Mouse (Mus musculus) hindbrain, embryonic 11.5 days (tissue): ENCODE measurements around the gene 1700123O20Rik. TPM values are rescaled to one million over a fixed set of nuclear protein-coding genes. Genes with fewer than 3 reads are reported as not detected.

Experiments
- ATAC-seq: fragments of 200-750 bp; cut with Nextera tagmentation; 2 replicates; pipeline ENCODE4 v1.8.0; 2017; ENCODE audit warnings: mild to moderate bottlenecking, moderate TSS enrichment, moderate library complexity; ENCODE audit not compliant: low FRiP score
- DNase-seq: peaks from one replicate; pipeline ENCODE4 v3.0.0-alpha.2; 2015; ENCODE audit warnings: low spot score
- H3K27ac ChIP-seq: fragments of 300-500 bp; sonication (generic); 2 replicates; pipeline ENCODE4 v1.5.1; 2014; ENCODE audit warnings: mild to moderate bottlenecking, low read depth, low read length
- H3K27me3 ChIP-seq: fragments of 300-500 bp; sonication (generic); 2 replicates; pipeline ENCODE4 v1.6.1; 2014; ENCODE audit warnings: mild to moderate bottlenecking, low read length, moderate library complexity, mixed read lengths; ENCODE audit not compliant: control insufficient read depth, insufficient read depth
- H3K36me3 ChIP-seq: fragments of 300-500 bp; sonication (generic); 2 replicates; pipeline ENCODE4 v1.6.1; 2014; ENCODE audit warnings: mild to moderate bottlenecking, low read length, moderate library complexity, mixed read lengths; ENCODE audit not compliant: control insufficient read depth, insufficient read depth
- H3K4me1 ChIP-seq: fragments of 300-500 bp; sonication (generic); replicated peaks from 2 replicates; pipeline ENCODE4 v1.6.1; 2014; ENCODE audit warnings: low read length, mixed read lengths; ENCODE audit not compliant: control insufficient read depth, insufficient read depth
- H3K4me2 ChIP-seq: fragments of 300-500 bp; sonication (generic); replicated peaks from 2 replicates; pipeline ENCODE4 v1.6.1; 2014; ENCODE audit warnings: mild to moderate bottlenecking, low read depth, low read length
- H3K4me3 ChIP-seq: fragments of 300-500 bp; sonication (generic); 2 replicates; pipeline ENCODE4 v1.5.1; 2014; ENCODE audit warnings: low read depth, low read length
- H3K9ac ChIP-seq: fragments of 300-500 bp; sonication (generic); 2 replicates; pipeline ENCODE4 v1.6.1; 2014; ENCODE audit warnings: low read depth, low read length
- H3K9me3 ChIP-seq: fragments of 300-500 bp; sonication (generic); 2 replicates; pipeline ENCODE4 v1.6.1; 2016; ENCODE audit warnings: low read length; ENCODE audit not compliant: control insufficient read depth
- WGBS: fragments of 180-500 bp; shearing (Covaris S2); extraction: QIAGEN DNeasy Blood & Tissue Kit; methylation state at CpG from one replicate; pipeline ENCODE4 v1.1.7; 2014; 5-methylcytosine and 5-hydroxymethylcytosine counted together
- polyA plus RNA-seq: library from polyadenylated mRNA; unstranded; fragments of >200 nt; fragmentation: Nextera tagmentation; extraction: Ambion mirVana; gene quantifications from 2 replicates; pipeline ENCODE4 v1.2.1, GENCODE M21; 2014

1700123O20Rik gene
- polyA plus RNA-seq, 1 experiment from 2014 or later, result 108 TPM

DNA sequence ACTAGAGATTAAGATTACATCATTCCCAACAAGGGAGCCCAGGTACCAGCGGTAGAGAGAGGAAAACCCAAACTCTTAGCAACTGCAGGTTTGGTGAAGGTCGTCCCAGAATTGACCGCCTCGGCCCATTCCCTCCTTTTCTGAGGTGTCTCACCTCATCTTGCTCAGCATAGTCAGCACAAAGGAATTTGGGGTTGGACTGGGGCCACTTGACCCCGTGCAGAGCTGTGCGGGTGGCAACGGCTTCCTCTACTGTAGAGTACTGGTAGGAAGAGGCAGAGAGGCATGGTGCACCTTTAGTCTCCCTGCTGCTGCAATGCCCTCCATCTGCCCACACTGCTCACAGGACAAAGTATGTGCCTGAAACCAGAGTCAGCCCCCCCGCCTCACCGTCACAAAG, 41.7 kb upstream of the 1700123O20Rik start:
- peaks cover 29% of the 10 kb centered on the region for H3K36me3 ChIP-seq
- no peak for ATAC-seq
- H3K27me3 ChIP-seq, result no peaks in the 10 kb centered on the region
- no peak overlapping the region for H3K9ac ChIP-seq
- no peak for DNase-seq
- 96% methylated on average over 9 of the region's 9 CpGs for WGBS
- H3K9me3 ChIP-seq, result no peaks in the 10 kb centered on the region
- H3K4me3 ChIP-seq, result no peak overlapping the region
- no peak overlapping the region for H3K27ac ChIP-seq
- no peak overlapping the region for H3K4me2 ChIP-seq
- peaks cover 3% of the 10 kb centered on the region for H3K4me1 ChIP-seq

DNA sequence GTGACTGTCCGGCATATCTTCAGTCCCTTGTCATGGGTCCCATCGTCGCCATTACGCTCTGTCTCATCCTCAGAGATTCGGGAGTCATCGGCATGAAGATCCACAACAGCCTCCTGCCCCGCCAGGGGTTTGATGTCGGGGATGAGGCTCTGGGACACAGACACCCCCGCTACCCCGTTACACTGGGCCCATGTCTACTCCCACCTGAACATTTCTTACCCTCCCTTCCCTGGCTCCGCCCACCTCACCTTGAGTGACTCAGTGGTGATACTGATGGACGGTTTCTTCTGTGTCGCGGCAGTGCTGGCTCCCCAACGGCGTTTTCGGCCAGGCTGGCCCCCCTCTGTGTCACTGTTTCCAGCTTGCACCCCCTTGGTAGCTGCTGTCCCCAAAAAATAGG, 39.6 kb upstream of the 1700123O20Rik start:
- no peaks in the 10 kb centered on the region for H3K27me3 ChIP-seq
- peaks cover 42% of the 10 kb centered on the region for H3K36me3 ChIP-seq
- no peak overlapping the region for H3K27ac ChIP-seq
- H3K9ac ChIP-seq, result no peak overlapping the region
- H3K9me3 ChIP-seq, result no peaks in the 10 kb centered on the region
- H3K4me1 ChIP-seq, result no peaks in the 10 kb centered on the region; the same call in none of the 2 replicates
- no peak overlapping the region for H3K4me2 ChIP-seq
- DNase-seq, result no peak
- ATAC-seq, result no peak
- no peak overlapping the region for H3K4me3 ChIP-seq
- 97% methylated on average over 17 of the region's 17 CpGs for WGBS

DNA sequence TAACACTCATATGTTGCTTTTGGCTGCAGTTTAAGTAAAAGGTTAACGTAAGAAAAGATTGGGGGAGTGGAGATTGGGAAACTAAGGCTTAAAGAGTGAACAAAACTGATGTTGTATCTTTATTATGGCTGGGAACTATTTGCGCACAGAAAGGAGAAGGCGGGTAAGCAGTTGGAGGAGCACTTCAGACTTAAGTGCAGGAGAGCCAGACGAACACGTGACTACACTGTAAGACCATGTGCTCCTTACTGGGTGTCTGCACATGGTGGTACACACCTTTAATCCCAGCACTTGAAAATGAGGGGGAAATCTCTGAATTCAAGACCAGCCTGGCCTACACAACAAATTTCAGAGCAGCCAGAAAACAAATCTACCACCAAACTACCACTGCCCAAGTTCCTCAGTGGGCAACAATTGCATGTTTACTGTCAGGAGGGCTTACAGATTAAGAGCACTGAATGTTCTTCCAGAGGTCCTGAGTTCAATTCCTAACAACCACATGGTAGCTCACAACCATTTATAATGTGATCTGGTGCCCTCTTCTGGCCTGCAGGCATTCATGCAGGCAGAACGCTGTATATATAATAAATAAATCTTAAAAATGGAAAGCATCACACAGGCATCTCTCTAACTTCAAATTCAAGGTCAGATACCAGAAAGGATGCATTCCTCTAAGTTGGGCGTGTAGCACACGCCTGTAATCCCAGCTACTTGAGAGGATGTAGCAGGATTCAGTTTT, 38.9 kb upstream of the 1700123O20Rik start:
- ATAC-seq, result no peak
- WGBS, result 96% methylated on average over 8 of the region's 8 CpGs
- Histone ChIP-seq H3K27me3 (no peaks in the 10 kb centered on the region), H3K4me3 (no peak overlapping the region), H3K9ac (no peak overlapping the region), H3K36me3 (peaks cover 42% of the 10 kb centered on the region), H3K4me1 (peaks cover 2% of the 10 kb centered on the region; the same call in 1 of the 2 replicates), H3K27ac (no peak overlapping the region), H3K9me3 (no peaks in the 10 kb centered on the region), H3K4me2 (no peak overlapping the region)
- DNase-seq, result peak; percentile 19

DNA sequence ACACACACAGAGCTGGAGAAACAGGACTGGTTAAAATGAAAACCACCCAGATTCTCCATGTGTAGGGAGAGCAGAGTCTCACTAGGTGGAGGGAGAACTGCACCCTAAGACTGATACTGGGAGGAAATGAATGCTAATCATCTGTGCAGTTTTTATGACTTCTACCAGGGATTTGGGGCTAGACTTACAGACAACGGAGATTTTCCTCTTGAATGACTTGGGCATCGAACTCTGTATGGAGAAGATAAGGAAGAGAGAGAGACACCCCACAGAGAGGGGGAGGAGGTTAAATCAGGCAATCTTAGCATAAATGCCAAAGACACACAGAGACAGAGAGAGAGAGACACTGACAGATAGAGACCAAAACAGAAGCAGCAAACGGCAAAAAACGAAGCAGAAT, 38.1 kb upstream of the 1700123O20Rik start:
- Histone ChIP-seq H3K36me3 (peaks cover 42% of the 10 kb centered on the region), H3K9me3 (no peaks in the 10 kb centered on the region), H3K4me2 (no peak overlapping the region), H3K27me3 (no peaks in the 10 kb centered on the region), H3K4me3 (no peak overlapping the region), H3K4me1 (peaks cover 2% of the 10 kb centered on the region; the same call in 1 of the 2 replicates), H3K27ac (no peak overlapping the region), H3K9ac (no peak overlapping the region)
- 81% methylated on average over 4 of the region's 4 CpGs for WGBS
- DNase-seq, result no peak
- no peak for ATAC-seq

DNA sequence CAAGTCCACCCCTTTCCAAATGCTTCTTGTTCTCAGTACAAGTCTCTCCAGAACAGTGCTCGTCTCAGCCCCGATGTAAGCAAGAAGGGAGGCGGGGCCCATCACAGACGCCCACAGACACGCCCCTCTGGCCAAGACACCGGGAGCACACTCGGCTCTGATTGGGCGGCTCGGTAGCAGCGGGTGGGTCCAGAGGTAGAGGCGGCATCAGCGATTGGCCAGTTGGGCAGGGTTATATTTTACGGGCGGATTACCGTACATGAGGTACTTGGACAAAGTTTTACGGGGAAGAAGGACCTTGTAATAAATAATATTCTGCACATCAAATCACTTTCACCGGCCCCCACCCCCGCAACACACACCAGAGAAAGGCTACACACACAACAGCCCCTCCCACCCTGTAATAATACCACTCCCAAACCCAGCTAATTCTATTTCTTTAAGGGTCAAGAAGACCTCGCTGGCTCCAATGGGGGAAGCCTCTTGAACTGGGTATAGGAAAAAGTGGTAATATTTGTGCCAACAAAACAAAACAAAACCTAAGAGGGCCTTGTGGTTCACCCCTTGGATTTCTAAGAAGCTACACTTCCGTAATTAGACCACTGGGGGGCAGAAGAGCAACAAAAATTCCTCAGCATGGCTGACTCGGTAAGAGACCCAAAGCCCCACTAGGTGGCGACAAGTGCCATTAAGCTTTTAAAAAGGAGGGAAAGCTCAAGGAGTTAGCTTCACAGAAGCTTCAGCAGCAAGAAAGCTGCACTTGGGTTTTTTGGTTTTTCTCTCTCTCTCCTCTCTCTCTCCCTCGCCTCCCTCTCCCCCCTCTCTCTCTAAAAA, 35.2 kb upstream of the 1700123O20Rik start:
- 70% methylated on average over 23 of the region's 23 CpGs for WGBS
- Histone ChIP-seq H3K27ac (no peak overlapping the region), H3K4me2 (no peak overlapping the region), H3K9me3 (no peaks in the 10 kb centered on the region), H3K27me3 (no peaks in the 10 kb centered on the region), H3K36me3 (peaks cover 25% of the 10 kb centered on the region), H3K9ac (no peak overlapping the region), H3K4me1 (peaks cover 5% of the 10 kb centered on the region; the same call in 1 of the 2 replicates), H3K4me3 (no peak overlapping the region)
- ATAC-seq (peak; percentile 36), DNase-seq (peak; percentile 97)

DNA sequence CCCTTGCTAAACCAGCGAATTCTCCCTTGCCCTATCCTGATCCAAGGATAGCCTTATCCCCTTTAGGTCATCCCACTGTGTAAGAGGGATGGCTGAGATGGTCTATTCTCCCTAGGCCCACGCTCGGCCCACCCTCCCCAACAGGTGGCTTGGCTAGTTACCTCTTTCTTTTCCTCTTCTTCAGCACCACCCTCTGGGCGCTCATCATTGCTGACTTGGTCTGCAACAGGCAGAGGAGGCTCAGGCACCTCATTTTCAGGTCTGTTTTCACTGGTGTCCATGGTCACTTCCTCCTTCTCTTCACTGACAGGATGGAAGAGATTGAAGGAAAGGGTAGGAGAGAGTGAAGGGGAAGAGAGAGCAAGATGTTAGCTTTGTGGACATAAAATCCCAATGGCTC, 34.5 kb upstream of the 1700123O20Rik start:
- Histone ChIP-seq H3K9ac (no peak overlapping the region), H3K4me1 (peaks cover 5% of the 10 kb centered on the region; the same call in 1 of the 2 replicates), H3K4me2 (no peak overlapping the region), H3K27ac (no peak overlapping the region), H3K4me3 (no peak overlapping the region; the same call in 1 of the 2 replicates), H3K27me3 (no peaks in the 10 kb centered on the region), H3K9me3 (no peaks in the 10 kb centered on the region), H3K36me3 (peaks cover 19% of the 10 kb centered on the region)
- ATAC-seq (peak; percentile 12; the same call in 1 of the 2 replicates), DNase-seq (no peak)
- WGBS, result 75% methylated on average over 4 of the region's 4 CpGs

DNA sequence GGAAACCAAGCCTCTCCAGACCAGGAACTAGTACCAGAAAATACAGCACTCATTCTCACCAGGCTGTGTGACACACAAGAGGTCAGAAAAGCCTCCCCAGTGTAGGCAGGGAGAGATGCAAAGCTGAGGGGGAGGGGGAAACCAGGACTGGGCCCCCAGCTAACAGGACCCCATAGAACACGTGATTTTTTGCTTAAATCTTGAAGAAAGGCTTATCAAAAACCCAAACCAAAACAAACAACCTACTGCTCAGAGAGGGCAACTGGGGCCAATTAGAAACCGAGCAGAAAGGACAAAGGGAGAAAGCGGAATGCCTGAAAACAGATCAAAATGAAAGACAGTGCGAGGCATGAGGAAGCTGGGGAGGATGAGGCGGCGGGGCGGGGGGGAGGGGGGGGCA, 33.2 kb upstream of the 1700123O20Rik start:
- WGBS, result 0% methylated on average over 7 of the region's 7 CpGs
- no peak for ATAC-seq
- Histone ChIP-seq H3K9me3 (no peaks in the 10 kb centered on the region), H3K36me3 (peaks cover 17% of the 10 kb centered on the region), H3K4me1 (peaks cover 5% of the 10 kb centered on the region; the same call in 1 of the 2 replicates), H3K27ac (peak overlapping the region; percentile 82), H3K27me3 (no peaks in the 10 kb centered on the region), H3K4me3 (peak overlapping the region; percentile 65), H3K4me2 (peak overlapping the region; percentile 64), H3K9ac (peak overlapping the region; percentile 88)
- DNase-seq, result peak; percentile 32

DNA sequence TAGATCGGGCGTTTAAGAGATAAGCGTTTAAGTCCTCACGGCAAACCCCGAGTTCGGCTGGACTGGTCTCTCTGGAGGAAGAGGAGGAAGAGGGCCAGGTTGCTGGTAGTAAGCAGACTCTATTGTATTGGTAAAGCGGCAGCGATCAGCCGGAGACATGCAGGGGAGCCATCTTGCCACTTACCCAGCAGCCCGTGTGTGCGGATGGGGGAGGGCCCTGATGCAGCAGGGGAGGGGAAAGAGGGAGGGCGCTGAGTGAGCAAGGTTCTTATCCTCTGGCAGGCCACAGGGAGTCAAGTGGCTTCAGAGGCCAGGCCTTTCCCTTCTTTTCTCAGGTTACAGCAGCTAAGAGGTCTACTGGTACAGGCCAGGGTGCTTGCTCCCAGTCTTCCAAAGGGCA, 32.5 kb upstream of the 1700123O20Rik start:
- Histone ChIP-seq H3K4me2 (peak overlapping the region; percentile 64), H3K36me3 (peaks cover 17% of the 10 kb centered on the region), H3K27ac (peak overlapping the region; percentile 82), H3K4me1 (peaks cover 5% of the 10 kb centered on the region; the same call in 1 of the 2 replicates), H3K27me3 (no peaks in the 10 kb centered on the region), H3K4me3 (peak overlapping the region; percentile 65), H3K9ac (peak overlapping the region; percentile 88), H3K9me3 (no peaks in the 10 kb centered on the region)
- peak; percentile 84 for ATAC-seq
- DNase-seq, result peak; percentile 90
- 2% methylated on average over 12 of the region's 12 CpGs for WGBS
